Mouse (Mus musculus) adipocyte (in vitro differentiated cells): Measurements from ENCODE around the gene 1700092M07Rik.
A peak's percentile ranks its signal among the peaks of the same experiment; 100 is the strongest.
"Not testable (repeated sequence)": the region's sequence is repeated elsewhere in the genome, so short reads cannot be mapped to it uniquely, and the experiment has no call there.

Experiments
- DNase-seq: peaks from one replicate; pipeline ENCODE4 v3.0.0-alpha.2; 2016; ENCODE audit warnings: low spot score

The 1700092M07Rik gene

GRCm38 (mm10) chr19:8716767-8717475 lies 23.6 kb upstream of the 1700092M07Rik start:
- no peak for DNase-seq

- DNase-seq: peak; percentile 81
Measured at GRCm38 (mm10) chr19:8718357-8718756, 22.2 kb upstream of the 1700092M07Rik start.

- DNase-seq: not testable (repeated sequence)
Measured at GRCm38 (mm10) chr19:8719037-8719436, 21.5 kb upstream of the 1700092M07Rik start.

- no peak for DNase-seq
Measured at GRCm38 (mm10) chr19:8721378-8721777, 19.1 kb upstream of the 1700092M07Rik start.

- no peak for DNase-seq
Measured at GRCm38 (mm10) chr19:8722021-8722420, 18.5 kb upstream of the 1700092M07Rik start.

- no peak for DNase-seq
Measured at GRCm38 (mm10) chr19:8722559-8722906, 18.0 kb upstream of the 1700092M07Rik start.

GRCm38 (mm10) chr19:8722907-8723573 lies 17.5 kb upstream of the 1700092M07Rik start, which contains the start of gene Slc3a2:
Gene Slc3a2, minus strand, starts transcription at chr19:8723369.
- DNase-seq: peak; percentile 99

GRCm38 (mm10) chr19:8723574-8724346 lies 16.8 kb upstream of the 1700092M07Rik start:
- DNase-seq: no peak

GRCm38 (mm10) chr19:8724392-8724791 lies 16.1 kb upstream of the 1700092M07Rik start:
- no peak for DNase-seq

GRCm38 (mm10) chr19:8725081-8725613 lies 15.4 kb upstream of the 1700092M07Rik start:
- no peak for DNase-seq

GRCm38 (mm10) chr19:8726609-8727390 lies 13.7 kb upstream of the 1700092M07Rik start:
- no peak for DNase-seq

- DNase-seq: no peak
Measured at GRCm38 (mm10) chr19:8727495-8728114, 12.9 kb upstream of the 1700092M07Rik start.

GRCm38 (mm10) chr19:8728335-8729099 lies 12.0 kb upstream of the 1700092M07Rik start:
- DNase-seq: not testable (repeated sequence)

- DNase-seq: no peak
Measured at GRCm38 (mm10) chr19:8734334-8734733, 6.2 kb upstream of the 1700092M07Rik start.

- DNase-seq: peak; percentile 90
Measured at GRCm38 (mm10) chr19:8735389-8736159, 4.9 kb upstream of the 1700092M07Rik start, which contains the start of gene Wdr74. Gene Wdr74, plus strand, starts transcription at chr19:8735827.

- no peak for DNase-seq
Measured at GRCm38 (mm10) chr19:8736160-8736467, 4.4 kb upstream of the 1700092M07Rik start.

- DNase-seq: no peak
Measured at GRCm38 (mm10) chr19:8738911-8739310, 1.6 kb upstream of the 1700092M07Rik start.

- no peak for DNase-seq
Measured at GRCm38 (mm10) chr19:8739646-8740045, 872 bp upstream of the 1700092M07Rik start.

- peak; percentile 99 for DNase-seq
Measured at GRCm38 (mm10) chr19:8741243-8741869, 838 bp downstream of the 1700092M07Rik start, which contains the start of gene Stx5a. Gene Stx5a, plus strand, starts transcription at chr19:8741413.
